8 mouse cellular contexts compared by ENCODE assay signal in genomic region chr15:8109782-8110181, GRCm38 (mm10). TPM values are rescaled to one million over a fixed set of nuclear protein-coding genes. Genes with fewer than 3 reads are reported as not detected.
DNase-seq lines count a peak whose midpoint lies in the region; ATAC-seq and TF ChIP-seq lines count a peak whose summit lies in the region.

No protein-coding gene starts in this region.

- peak overlapping the region; percentile 88 for H3K4me3 ChIP-seq in erythroblast, embryonic 14.5 days (replicated peaks)
- H3K4me3 ChIP-seq in thymus, adult 2 months (ENCODE audit: control insufficient read depth, insufficient read depth, low read length) = peak overlapping the region; percentile 98; the same call in 1 of the 2 replicates
- H3K4me3 ChIP-seq in liver, embryonic 11.5 days (ENCODE audit: low read depth, low read length) = peak overlapping the region; percentile 72

- WGBS in thymus, adult 2 months = under 1% methylated on average over 8 of the region's 8 CpGs
- WGBS in liver, embryonic 11.5 days = 1% methylated on average over 8 of the region's 8 CpGs

- peak overlapping the region; percentile 63 for H3K4me2 ChIP-seq in liver, embryonic 11.5 days

- DNase-seq in thymus, adult 2 months = no peak
- DNase-seq in thymus, adult 18-20 months = no peak
- DNase-seq in liver, embryonic 11.5 days (ENCODE audit: low spot score) = no peak
- DNase-seq in urinary bladder, postnatal 25 days (ENCODE audit: low spot score) = no peak
- DNase-seq in frontal cortex, postnatal 10 days (ENCODE audit: low spot score in 2 of 2) = no peak
- no peak for DNase-seq in spleen, postnatal 4 days (ENCODE audit: low spot score in 2 of 2)

- no peak overlapping the region for H3K27ac ChIP-seq in thymus, adult 2 months (ENCODE audit: control insufficient read depth, insufficient read depth, low read length)
- H3K27ac ChIP-seq in liver, embryonic 11.5 days (ENCODE audit: low read depth, low read length) = peak overlapping the region; percentile 75; the same call in 1 of the 2 replicates

- no peaks in the 10 kb centered on the region for H3K27me3 ChIP-seq in erythroblast, embryonic 14.5 days (ENCODE audit: control insufficient read depth)
- H3K27me3 ChIP-seq in thymus, adult 2 months (ENCODE audit: control insufficient read depth, insufficient read depth, low read length) = no peaks in the 10 kb centered on the region
- no peaks in the 10 kb centered on the region for H3K27me3 ChIP-seq in liver, embryonic 11.5 days (replicated peaks; ENCODE audit: control insufficient read depth, insufficient read depth, low read length)

- TF ChIP-seq POLR2A in thymus, adult 2 months (IDR thresholded peaks at IDR 0.05; ENCODE audit: control insufficient read depth, extremely low read depth, insufficient read depth, low read length, poor library complexity) = no peak

- no peak for ATAC-seq in erythroblast, adult 5-6 weeks (replicated peaks; ENCODE audit: low FRiP score, poor library complexity, severe bottlenecking)
- no peak for ATAC-seq in liver, embryonic 11.5 days (replicated peaks; ENCODE audit: low FRiP score)

- TF ChIP-seq CTCF in thymus, adult 2 months (IDR thresholded peaks at IDR 0.05; ENCODE audit: borderline replicate concordance, control insufficient read depth, extremely low read depth, insufficient read depth, low read length, poor library complexity) = no peak

- peaks cover 38% of the 10 kb centered on the region for H3K36me3 ChIP-seq in erythroblast, embryonic 14.5 days (ENCODE audit: control insufficient read depth)
- H3K36me3 ChIP-seq in thymus, adult 2 months (ENCODE audit: control insufficient read depth, insufficient read depth, low read length) = peaks cover 11% of the 10 kb centered on the region
- H3K36me3 ChIP-seq in liver, embryonic 11.5 days (ENCODE audit: control insufficient read depth, insufficient read depth, low read length) = peaks cover 17% of the 10 kb centered on the region

- no peaks in the 10 kb centered on the region for H3K9me3 ChIP-seq in erythroblast, embryonic 14.5 days (ENCODE audit: control insufficient read depth, low read length)
- H3K9me3 ChIP-seq in liver, embryonic 11.5 days (ENCODE audit: control insufficient read depth, low read length) = no peaks in the 10 kb centered on the region

- peak overlapping the region; percentile 86 for H3K9ac ChIP-seq in liver, embryonic 11.5 days (ENCODE audit: low read depth, low read length)

- peaks cover 31% of the 10 kb centered on the region for H3K4me1 ChIP-seq in erythroblast, embryonic 14.5 days (ENCODE audit: control insufficient read depth)
- H3K4me1 ChIP-seq in thymus, adult 2 months (replicated peaks; ENCODE audit: control insufficient read depth, insufficient read depth, low read length) = peaks cover 8% of the 10 kb centered on the region
- peaks cover 7% of the 10 kb centered on the region for H3K4me1 ChIP-seq in liver, embryonic 11.5 days (replicated peaks; ENCODE audit: control insufficient read depth, insufficient read depth, low read length)

RNA-seq across cellular contexts. Expression of gene Nup155, which starts 0.7 kb away (rescaled TPM):
- polyA plus RNA-seq in erythroblast, embryonic 14.5 days (2012) = 0.07 and 0.11 TPM in 2 replicates
- total RNA-seq in erythroblast, adult 5-6 weeks (2015; ENCODE audit: low replicate concordance) = 8.5 and 17.3 TPM in 2 replicates
- 19.4 and 23.5 TPM in 2 replicates for total RNA-seq in erythroblast, adult 5-6 weeks (2017; ENCODE audit: low replicate concordance)
- polyA plus RNA-seq in thymus, adult 2 months (2012; rRNA removed) = 17.1 and 20.6 TPM in 2 replicates
- 32.1 and 38.5 TPM in 2 replicates for polyA plus RNA-seq in liver, embryonic 11.5 days (2014; fragmentation: Nextera tagmentation; extraction: Ambion mirVana)

RNA-seq across cellular contexts. Expression of gene Wdr70, which starts 10.8 kb away (rescaled TPM):
- polyA plus RNA-seq in erythroblast, embryonic 14.5 days (2012) = 4.9 and 5.1 TPM in 2 replicates
- 8.6 and 28.4 TPM in 2 replicates for total RNA-seq in erythroblast, adult 5-6 weeks (2015; ENCODE audit: low replicate concordance)
- total RNA-seq in erythroblast, adult 5-6 weeks (2017; ENCODE audit: low replicate concordance) = 16.9 and 25.1 TPM in 2 replicates
- polyA plus RNA-seq in thymus, adult 2 months (2012; rRNA removed) = 15.9 and 16.3 TPM in 2 replicates
- polyA plus RNA-seq in liver, embryonic 11.5 days (2014; fragmentation: Nextera tagmentation; extraction: Ambion mirVana) = 49.1 and 51.5 TPM in 2 replicates

RNA-seq across cellular contexts. Expression of gene Cplane1, which starts 59.1 kb away (rescaled TPM):
- polyA plus RNA-seq in erythroblast, embryonic 14.5 days (2012) = 0.01 and 0.02 TPM in 2 replicates
- 0.21 and 4.6 TPM in 2 replicates for total RNA-seq in erythroblast, adult 5-6 weeks (2015; ENCODE audit: low replicate concordance)
- total RNA-seq in erythroblast, adult 5-6 weeks (2017; ENCODE audit: low replicate concordance) = 0.94 and 1.5 TPM in 2 replicates
- polyA plus RNA-seq in thymus, adult 2 months (2012; rRNA removed) = 6.3 and 7.2 TPM in 2 replicates
- 3.3 and 4.9 TPM in 2 replicates for polyA plus RNA-seq in liver, embryonic 11.5 days (2014; fragmentation: Nextera tagmentation; extraction: Ambion mirVana)

Comparison
In these comparisons a context has a peak if more than half of its experiments do, and no peak if none do; other contexts are left out.
1. RNA of gene Nup155, which starts 0.7 kb away (polyA plus RNA-seq): 32.1 to 38.5 TPM in liver, embryonic 11.5 days and 17.1 to 20.6 TPM in thymus, adult 2 months; 0.07 to 0.11 TPM in erythroblast, embryonic 14.5 days; every median in the first group is over 10 times any median in the second.
2. Peak in every context shown above with its lines, with median percentiles within 50 percentile points of each other: H3K4me3 ChIP-seq.